Mouse (Mus musculus): Measurements from ENCODE around the gene Bckdhb.
"Not testable (repeated sequence)": the region's sequence is repeated elsewhere in the genome, so short reads cannot be mapped to it uniquely, and the experiment has no call there.

Bckdhb gene

DNA sequence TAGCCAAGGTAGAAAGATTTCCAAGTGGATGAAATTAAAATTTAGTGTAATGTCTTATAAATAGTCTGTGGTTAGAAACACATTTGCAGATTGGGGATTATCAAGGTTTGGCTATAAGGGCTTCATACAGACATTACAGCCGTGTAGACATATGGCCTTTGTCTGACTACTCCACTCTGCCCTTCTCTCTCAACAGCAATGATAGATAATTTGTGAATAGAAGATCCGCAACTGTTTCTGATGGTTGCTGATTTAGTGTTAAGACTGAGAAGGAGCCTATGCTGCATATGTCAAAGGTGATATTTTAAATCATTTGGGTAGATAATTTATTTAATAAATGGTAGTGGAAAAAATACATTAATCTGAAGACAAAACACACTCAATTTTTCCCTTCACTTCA lies 115.4 kb downstream of the Bckdhb start:
- in situ Hi-C loops (cut with MboI; ENCODE audit: unreplicated experiment in 2 of 2) = no loop called here

DNA sequence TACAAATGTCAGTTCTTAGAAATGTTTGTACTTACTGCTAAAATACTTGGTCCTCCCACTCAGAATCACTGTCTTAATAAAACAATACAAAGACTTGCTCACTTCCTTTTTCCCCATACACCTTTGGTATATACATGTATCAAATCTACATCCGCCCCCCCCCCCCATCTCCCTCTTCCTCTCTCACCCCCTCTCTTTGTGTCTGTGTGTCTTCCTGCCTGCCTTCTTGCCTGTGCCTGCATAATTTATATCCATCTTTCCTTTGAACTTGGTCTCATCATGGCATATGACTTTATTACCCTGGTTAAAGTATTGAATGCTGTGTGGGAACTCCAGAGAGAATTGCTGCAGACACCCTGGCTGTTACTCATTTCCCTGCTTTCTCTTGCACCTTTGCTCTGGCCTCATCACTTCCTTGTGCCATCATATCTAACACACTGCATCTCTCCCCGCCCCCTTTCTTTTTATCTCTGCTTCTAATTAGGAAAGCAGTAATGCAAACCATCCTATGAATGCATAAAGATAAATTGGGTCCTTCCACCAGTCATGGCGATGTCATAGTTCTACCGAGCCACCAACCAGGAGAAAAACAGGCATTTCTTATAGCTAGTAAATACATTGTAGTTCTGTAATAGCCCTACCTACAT lies 116.8 kb downstream of the Bckdhb start:
- in situ Hi-C loops (cut with MboI; ENCODE audit: unreplicated experiment in 2 of 2) = no loop called here

DNA sequence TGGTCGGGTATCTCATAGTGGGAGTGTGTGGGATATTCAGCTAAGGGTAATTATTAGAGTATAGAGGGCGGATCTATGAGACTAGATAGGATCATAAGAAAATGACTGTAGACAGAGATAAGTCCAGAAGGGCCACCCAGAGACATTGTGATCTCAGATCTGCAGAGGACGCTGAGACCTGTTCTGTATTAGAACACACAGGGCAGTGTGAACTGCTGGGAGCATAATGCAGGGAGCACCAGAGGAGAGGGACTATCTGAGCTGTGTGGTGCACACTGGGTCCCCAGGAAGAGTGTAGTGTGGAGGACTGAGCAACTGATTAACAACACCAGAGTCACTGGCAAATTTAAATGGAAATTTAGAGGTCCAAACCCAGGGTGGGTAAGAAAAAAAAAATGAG lies 117.6 kb downstream of the Bckdhb start:
- in situ Hi-C loops (cut with MboI; ENCODE audit: unreplicated experiment in 2 of 2) = no loop called here

DNA sequence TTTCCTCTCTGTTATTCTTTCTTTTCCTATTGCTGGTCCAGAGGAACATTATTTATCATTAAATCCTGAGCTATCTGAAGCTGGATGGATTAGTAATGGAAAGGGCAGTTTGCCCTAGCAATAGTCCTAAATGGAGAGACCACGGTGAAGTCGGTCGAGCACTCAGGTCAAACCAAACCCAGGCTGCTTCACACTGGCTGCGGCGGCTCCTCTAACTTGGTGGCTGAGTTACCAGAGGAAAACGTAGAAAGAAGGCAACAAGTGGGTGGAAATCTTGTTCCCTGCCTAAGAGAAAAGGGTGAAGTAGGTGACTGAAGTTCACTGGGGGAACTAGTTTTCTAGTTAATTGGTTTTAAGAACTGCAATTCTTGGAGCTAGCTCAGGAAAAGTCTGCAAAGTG lies 119.2 kb downstream of the Bckdhb start:
- in situ Hi-C loops (cut with MboI; ENCODE audit: unreplicated experiment in 2 of 2) = no loop called here

DNA sequence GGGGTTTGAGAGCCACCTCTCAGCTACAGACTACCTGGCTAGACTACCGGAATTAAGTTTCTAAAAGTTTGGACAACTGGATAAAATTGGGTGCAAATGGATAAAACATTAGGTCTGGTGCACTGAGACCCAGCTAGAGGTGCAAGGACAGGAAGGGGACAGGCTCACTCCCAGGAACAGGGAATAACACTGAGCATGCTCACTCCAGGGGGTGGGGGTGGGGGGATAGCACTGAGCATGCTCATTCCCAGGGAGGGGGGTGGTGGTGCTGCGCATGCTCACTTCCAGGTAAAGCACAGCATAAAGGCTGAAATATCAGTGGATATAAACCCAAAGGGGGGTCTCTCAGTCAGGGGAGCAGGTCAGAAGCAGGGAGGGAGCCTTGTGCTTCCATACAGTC lies 120.7 kb downstream of the Bckdhb start:
- in situ Hi-C loops (cut with MboI; ENCODE audit: unreplicated experiment in 2 of 2) = no loop called here

DNA sequence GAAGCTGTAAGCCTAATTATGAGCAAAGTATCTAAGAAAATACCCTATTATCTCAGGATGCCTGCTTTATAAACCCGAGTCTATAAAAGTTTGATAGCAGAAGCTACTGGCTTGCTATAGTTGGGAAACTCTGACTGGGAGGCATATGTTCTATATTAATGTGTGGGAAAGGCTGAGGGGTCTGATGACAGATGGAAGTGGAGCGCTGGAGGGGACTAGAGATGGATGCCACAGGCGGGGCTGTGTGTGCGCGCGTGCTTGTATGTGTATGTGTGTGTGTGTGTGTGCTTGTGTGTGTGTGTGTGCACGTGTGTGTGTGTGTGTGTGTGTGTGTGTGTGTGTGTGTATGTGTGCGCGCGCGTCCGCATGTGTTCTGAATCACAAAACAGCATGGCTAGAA lies 121.4 kb downstream of the Bckdhb start:
- in situ Hi-C loops (cut with MboI; ENCODE audit: unreplicated experiment in 2 of 2) = no loop called here

DNA sequence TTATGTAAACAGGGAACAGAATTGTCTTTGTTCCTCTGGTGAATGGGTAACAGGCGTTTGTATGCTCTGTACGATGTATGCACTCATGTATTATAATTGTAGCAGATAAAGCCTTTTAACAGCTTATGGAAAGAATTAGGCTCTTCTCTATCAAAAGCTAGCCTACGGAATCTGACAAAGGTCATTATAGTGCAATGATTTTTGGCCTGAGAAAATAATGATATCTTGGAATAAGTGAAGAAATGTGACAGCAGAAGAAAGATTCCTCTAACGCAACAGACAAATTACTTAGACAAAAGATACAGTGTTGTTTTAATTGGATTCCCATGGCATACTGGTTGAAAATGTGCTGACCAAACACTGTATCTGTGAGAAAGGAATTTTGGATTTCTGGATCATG lies 122.0 kb downstream of the Bckdhb start:
- in situ Hi-C loops (cut with MboI; ENCODE audit: unreplicated experiment in 2 of 2) = no loop called here

DNA sequence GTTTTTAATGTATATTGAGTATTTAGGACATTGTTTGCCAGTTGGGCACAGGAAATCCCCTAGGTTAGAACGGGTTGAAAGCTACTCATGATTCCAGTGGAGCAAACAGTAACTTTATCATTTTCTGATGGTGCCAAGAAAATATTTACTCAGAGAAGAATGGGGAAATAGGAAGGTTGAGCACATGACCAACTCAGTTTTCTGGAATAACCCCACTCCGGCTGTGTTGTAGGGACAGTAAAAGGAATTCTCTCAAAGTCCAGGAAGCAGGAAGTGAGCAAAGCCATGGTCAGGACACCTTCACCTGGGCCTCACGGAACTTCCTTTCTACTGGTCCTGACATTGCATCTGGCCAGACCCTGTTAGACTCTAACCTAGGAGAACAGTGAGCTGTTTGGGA lies 122.5 kb downstream of the Bckdhb start:
- in situ Hi-C loops (cut with MboI; ENCODE audit: unreplicated experiment in 2 of 2) = no loop called here

DNA sequence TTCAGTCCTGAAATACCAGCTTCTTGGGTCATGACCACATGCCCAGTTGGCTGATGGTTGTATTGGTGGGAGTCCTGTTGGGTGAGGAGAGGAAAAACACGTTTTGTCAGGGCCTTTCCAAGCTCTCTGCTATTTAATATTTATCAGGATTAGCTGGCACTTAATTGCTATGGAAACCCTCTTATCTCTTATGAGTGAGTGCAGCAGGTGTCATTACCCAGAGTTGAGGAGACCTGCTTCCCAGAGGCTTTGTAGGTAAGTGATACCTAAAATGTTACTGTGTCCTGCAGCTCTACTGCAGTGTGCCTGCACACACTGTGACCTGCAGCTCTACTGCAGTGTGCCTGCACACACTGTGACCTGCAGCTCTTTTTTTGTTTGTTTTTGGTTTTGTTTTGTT lies 124.2 kb downstream of the Bckdhb start:
- in situ Hi-C loops (cut with MboI; ENCODE audit: unreplicated experiment in 2 of 2) = no loop called here

DNA sequence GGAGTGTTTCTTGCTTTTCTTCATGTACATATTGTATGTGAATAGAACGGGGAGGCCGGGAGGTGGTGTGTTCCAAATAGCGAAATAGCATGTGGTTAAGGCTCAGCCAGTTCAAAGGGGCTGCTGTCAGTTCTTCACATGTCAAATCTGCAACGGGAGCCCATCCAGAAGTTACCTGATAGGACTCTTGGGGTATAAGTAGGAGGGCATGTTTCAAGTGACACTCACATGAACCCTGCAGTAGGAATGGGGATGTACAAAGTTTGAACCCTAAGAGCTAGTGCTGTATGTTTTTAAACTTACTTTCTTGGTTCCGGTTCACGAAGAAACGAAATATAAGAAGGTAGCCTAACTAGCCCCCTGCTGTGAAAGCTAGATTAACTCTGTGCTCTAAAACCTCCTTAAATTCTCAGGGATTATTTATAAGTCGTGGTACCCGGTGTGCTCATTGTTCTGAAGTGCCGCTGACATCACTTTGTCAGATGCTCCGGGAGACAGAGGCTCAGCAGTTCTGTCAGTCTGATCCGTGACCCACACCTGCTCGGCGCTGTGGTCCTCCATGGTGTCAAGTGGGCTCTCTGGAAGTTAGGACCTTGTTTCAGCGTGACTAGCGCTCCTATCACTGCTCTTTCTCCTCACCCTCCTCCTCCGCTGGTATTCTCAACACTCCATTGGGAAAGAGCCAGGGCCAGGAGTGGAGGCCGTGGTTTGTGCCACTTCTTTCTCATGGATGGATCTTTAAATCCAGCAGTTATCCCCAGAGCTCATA lies 126.1 kb downstream of the Bckdhb start:
- in situ Hi-C loops (cut with MboI; ENCODE audit: unreplicated experiment in 2 of 2) = no loop called here

DNA sequence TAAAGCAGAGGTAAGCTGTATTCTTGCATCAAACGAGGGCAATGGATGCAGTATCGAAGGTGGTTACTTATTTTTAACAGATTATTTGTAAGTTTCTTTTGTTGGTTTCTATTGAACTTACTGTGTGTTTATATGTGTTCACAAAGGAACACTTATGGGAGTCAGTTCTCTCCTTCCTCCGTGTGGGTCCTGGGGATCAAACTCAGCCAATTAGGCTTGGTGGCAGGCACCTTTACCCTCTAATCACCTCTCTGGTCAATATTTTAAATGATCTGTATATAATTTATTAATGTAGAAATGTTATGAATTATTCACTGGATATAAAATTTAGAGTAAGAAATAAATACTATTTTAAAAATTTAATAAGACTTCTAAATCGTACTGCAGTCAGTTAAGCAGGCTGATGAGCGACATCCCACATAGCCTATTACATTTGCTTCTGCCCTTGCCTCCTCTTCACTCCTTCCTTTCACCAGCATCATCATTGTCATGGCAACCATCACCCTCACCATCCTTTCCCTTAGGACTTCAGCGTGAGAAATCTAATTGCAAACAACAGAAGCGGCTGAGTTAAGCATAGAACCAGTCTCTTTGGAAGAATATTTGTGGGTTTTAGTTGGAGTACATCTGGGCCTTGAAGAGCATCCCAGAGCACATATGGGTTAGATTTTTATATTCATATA lies 130.3 kb downstream of the Bckdhb start:
- in situ Hi-C loops (cut with MboI; ENCODE audit: unreplicated experiment in 2 of 2) = no loop called here

DNA sequence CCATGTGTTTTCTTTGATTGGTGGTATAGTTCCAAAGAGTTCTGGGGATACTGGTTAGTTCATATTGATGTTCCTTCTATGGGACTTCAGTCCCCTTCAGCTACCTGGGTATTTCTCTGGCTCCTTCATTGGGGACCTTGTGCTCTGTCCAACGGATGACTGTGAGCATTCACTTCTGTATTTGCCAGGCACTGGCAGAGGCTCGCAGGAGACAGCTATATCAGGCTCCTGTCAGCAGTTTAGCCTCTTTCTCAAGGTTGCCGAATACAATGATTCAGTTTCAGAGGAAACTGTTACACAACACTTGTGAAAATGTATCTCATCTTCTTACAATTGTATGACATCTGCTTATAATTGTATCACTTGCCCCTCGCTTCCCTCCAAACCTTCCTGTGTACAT lies 135.8 kb downstream of the Bckdhb start:
- in situ Hi-C loops (cut with MboI; ENCODE audit: unreplicated experiment in 2 of 2) = not testable (repeated sequence)

DNA sequence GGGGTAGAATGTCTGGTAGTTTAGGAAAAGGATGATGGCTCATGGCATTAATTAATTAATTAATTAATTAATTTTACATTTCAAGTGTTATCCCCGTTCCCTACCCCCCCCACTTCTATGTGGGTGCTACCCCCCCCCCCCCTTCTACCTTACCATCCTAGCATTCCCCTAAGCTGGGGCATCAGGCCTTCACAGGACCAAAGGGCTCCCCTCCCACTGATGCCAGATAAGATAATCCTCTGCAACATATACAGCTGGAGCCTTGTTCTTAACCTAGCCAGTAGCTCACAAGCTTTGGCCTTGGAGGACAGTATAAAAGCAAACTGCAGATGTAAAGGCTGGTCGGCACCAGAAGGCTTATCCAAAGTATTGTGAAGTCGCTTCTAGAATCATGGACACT lies 138.7 kb downstream of the Bckdhb start:
- in situ Hi-C loops (cut with MboI; ENCODE audit: unreplicated experiment in 2 of 2) = no loop called here

DNA sequence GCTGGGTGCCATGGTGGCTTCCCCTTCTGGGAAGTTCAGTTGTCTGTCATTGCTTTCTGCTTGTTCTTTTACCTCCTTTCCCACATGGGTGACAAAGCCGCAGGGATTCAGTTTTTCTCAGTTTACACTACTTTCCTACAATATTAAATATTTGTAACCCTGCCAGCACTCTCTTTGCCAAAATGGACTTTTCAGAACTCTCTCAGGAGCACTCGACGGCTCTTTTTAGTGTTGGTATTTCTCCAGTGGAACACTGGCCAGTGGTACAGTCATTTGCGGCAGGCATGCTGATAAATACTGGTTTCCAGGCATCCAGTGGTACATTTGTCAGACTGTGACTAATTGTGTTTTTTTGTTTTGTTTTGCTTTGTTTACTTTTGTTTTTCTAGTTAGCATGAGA lies 139.2 kb downstream of the Bckdhb start:
- in situ Hi-C loops (cut with MboI; ENCODE audit: unreplicated experiment in 2 of 2) = no loop called here

DNA sequence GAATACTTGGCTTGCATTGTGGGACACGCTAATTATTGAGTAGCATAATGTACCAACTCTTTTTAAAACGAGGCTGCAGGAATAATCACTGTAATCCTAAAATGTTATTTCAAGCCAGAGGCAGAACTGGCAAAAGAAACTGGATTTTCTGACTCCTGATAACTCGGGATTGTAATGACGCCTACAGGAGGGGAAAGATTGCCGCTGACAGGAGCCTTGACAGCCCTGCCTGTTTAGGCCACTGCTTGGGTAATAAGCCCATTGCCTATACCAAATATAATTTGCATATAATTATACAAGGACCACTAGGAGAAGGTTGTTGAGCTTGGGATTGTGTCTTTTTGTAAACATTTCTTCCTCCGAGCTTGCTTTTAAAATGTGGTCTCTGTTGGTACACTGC lies 145.3 kb downstream of the Bckdhb start:
- in situ Hi-C loops (cut with MboI; ENCODE audit: unreplicated experiment in 2 of 2) = no loop called here

DNA sequence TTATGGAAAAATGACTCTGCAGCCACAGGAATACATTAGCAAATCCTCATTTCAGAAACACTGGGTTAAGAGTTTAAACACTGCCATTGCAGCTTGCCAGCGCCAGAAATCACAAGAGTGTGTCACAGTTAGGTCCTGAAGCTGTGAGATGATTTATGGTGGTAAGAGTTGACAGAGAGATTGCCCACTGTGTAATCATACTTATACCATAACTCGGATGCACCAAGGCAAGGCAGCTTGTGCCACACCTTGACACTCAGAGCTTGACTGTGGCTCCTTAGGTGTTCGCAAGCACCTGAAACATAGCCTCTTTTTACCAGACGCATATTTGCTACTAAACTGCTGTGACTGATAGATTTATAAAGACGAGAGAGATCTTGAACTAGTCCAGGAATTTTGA lies 145.8 kb downstream of the Bckdhb start:
- in situ Hi-C loops (cut with MboI; ENCODE audit: unreplicated experiment in 2 of 2) = no loop called here

DNA sequence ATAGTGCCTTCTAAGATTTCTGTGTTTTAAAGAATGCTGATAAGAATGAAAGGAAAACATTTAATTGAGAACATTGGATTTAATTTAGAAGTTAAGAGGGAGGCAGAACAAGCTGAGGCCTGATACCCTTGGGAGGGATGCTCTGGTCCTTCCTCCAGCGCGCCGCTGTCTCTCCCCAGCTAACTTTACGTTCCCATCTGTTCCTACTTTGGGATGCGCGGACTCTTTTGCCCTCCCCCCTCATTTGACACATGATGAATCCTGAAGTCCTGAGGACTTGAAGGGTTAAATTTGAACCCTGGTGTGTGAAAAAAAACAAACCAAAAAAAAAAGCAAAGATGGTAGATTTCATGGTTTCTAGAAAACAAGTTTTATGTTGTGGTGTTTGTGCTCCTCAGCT lies 147.6 kb downstream of the Bckdhb start:
- in situ Hi-C loops (cut with MboI; ENCODE audit: unreplicated experiment in 2 of 2) = no loop called here

DNA sequence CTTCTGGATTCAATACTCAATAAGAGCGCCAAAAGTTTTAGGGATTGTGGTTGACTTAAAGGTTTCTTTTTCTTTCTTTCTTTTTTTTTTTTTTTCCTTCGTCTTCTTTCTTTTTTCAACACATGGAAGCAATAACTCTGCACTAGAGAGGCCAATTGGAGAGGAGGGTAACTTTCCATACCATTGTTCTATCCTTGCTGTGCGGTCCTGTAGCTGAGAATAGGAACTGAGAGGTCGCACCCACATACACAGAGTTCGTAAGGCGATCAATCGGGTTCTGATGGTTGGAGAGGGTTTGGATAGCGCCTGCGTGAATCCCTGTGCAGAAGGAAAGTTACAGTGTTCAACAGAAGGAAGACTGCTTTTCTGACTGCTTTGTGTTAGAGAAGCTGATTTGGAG lies 148.3 kb downstream of the Bckdhb start:
- in situ Hi-C loops (cut with MboI; ENCODE audit: unreplicated experiment in 2 of 2) = no loop called here

DNA sequence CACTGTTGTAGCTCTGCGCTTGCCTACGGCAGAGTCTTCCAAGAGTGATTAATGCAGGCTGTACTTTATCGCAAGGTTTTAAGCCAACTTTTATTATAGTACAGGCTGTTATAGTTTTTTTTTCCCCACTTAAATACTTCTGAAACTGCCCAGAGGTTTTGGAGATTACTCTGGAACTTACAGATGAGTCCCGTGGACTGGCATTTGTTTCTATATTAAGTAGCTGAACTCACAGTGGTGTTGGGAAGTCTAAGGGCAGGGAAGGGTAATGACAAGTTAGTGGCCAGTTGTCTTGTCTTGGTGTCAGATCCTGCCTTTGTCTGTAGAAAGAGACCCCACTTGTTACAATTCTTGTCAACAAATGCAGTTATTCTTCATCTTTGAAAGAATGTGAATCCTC lies 158.6 kb downstream of the Bckdhb start:
- in situ Hi-C loops (cut with MboI; ENCODE audit: unreplicated experiment in 2 of 2) = no loop called here

DNA sequence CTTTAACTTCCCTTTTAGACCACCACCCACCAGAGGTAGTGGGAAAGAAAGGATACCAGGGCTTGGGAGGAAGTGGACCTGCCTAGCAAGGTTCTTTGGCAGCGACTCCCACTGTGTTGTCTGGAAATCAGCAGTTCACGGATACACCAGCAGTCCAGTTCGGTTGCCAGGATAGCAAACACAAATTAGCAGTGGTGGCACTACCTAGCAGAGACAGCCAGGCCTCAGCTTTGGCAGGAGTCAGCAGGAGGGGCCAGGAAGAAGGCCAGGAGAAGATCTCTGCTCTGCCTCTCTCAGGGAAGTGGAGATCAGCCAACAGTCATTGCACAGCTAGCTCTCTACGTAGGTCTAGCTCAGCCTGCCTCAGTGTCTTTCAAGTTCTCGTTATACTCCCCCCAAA lies 159.7 kb downstream of the Bckdhb start:
- in situ Hi-C loops (cut with MboI; ENCODE audit: unreplicated experiment in 2 of 2) = no loop called here

DNA sequence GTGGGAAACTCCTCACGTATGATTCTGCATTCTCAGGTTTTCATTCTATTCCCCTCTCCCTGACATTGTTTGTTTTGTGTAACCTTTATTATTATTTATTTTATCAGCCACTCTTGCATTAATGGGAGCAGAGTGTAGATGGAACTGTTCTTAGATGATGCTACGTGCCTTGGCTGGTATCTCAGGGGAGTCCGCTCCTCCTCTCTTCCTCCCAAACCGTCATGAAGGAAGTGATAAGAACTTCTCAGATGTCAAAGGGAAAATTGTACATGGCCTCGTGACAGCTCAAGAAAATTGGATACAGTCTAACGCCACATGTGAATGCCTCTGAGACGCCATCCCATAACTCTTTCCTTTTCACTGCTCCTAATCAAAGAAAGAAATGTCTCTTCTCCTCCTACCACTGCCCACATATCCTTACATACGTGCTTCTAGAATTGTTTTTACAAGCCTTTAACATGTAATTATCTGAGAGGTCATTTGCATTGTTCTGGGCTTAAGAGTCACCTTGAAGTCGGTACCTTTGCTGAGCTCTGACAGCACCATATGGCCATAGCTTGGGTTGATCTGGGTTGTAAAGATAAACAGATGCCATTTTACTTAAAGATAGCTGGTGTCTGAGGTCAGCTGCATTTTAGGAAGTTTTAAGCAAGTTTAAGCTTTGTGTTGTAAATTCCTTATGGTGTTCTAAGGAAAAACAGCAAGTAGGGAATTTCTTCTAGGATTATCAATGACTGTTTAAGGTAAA lies 165.5 kb downstream of the Bckdhb start:
- in situ Hi-C loops (cut with MboI; ENCODE audit: unreplicated experiment in 2 of 2) = no loop called here

Data from v-Abl transformed pro-B cells (cell line).